Mouse (Mus musculus): ENCODE data around the gene Pi4ka.
A peak's percentile ranks its signal among the peaks of the same experiment; 100 is the strongest.
"Not testable (repeated sequence)": the region's sequence is repeated elsewhere in the genome, so short reads cannot be mapped to it uniquely, and the experiment has no call there.

Gene Pi4ka

GRCm38 (mm10) chr16:17269872-17270271, 136.2 kb downstream of the Pi4ka start:
- no peak for DNase-seq

- no peak for DNase-seq
These were observed 138.2 kb downstream of the Pi4ka start for GRCm38 (mm10) chr16:17267937-17268336.

- DNase-seq, result no peak
These were observed 140.0 kb downstream of the Pi4ka start for GRCm38 (mm10) chr16:17266113-17266512.

- no peak for DNase-seq
These were observed 144.8 kb downstream of the Pi4ka start for GRCm38 (mm10) chr16:17261341-17261740.

GRCm38 (mm10) chr16:17258917-17259316, 147.2 kb downstream of the Pi4ka start:
- DNase-seq, result no peak

- DNase-seq, result no peak
These were observed 148.7 kb downstream of the Pi4ka start for GRCm38 (mm10) chr16:17257359-17257821.

- no peak for DNase-seq
These were observed 150.8 kb downstream of the Pi4ka start for GRCm38 (mm10) chr16:17255270-17255669.

GRCm38 (mm10) chr16:17254005-17254597, 152.0 kb downstream of the Pi4ka start:
- no peak for DNase-seq

GRCm38 (mm10) chr16:17252841-17253240, 153.3 kb downstream of the Pi4ka start:
- no peak for DNase-seq

GRCm38 (mm10) chr16:17252086-17252726, 153.9 kb downstream of the Pi4ka start:
- no peak for DNase-seq

- peak; percentile 74 for DNase-seq
These were observed 154.6 kb downstream of the Pi4ka start for GRCm38 (mm10) chr16:17251539-17251938.

- DNase-seq, result no peak
These were observed 157.0 kb downstream of the Pi4ka start for GRCm38 (mm10) chr16:17249135-17249534.

GRCm38 (mm10) chr16:17247727-17248126, 158.4 kb downstream of the Pi4ka start:
- DNase-seq, result no peak

GRCm38 (mm10) chr16:17244996-17245395, 161.1 kb downstream of the Pi4ka start:
- DNase-seq, result no peak

- no peak for DNase-seq
These were observed 162.4 kb downstream of the Pi4ka start for GRCm38 (mm10) chr16:17243731-17244130.

- no peak for DNase-seq
These were observed 166.7 kb downstream of the Pi4ka start for GRCm38 (mm10) chr16:17239409-17239808.

- no peak for DNase-seq
These were observed 168.5 kb downstream of the Pi4ka start for GRCm38 (mm10) chr16:17237634-17238033.

GRCm38 (mm10) chr16:17234916-17235665, 171.0 kb downstream of the Pi4ka start:
- DNase-seq, result peak; percentile 38

- DNase-seq, result peak; percentile 39
These were observed 171.6 kb downstream of the Pi4ka start for GRCm38 (mm10) chr16:17234499-17234895.

- peak; percentile 48 for DNase-seq
These were observed 172.2 kb downstream of the Pi4ka start for GRCm38 (mm10) chr16:17233702-17234498.

- peak; percentile 94 for DNase-seq
These were observed 173.1 kb downstream of the Pi4ka start, which contains the start of gene Hic2 for GRCm38 (mm10) chr16:17232794-17233701. Hic2 (plus strand) TSS chr16:17233572.

GRCm38 (mm10) chr16:17231523-17231922, 174.6 kb downstream of the Pi4ka start:
- not testable (repeated sequence) for DNase-seq
